Mouse (Mus musculus) stomach, embryonic 14.5 days (tissue): Measurements from ENCODE around the gene Tagln2. TPM values are rescaled to one million over a fixed set of nuclear protein-coding genes. Genes with fewer than 3 reads are reported as not detected.

Experiments
- ATAC-seq: fragments of 200-750 bp; cut with Nextera tagmentation; 2 replicates; pipeline ENCODE4 v1.8.0; 2017; ENCODE audit warnings: low read depth, moderate TSS enrichment; ENCODE audit not compliant: insufficient number of reproducible peaks, insufficient read depth, low FRiP score
- H3K27ac ChIP-seq: fragments of 300-500 bp; sonication (generic); 2 replicates; pipeline ENCODE4 v1.5.1; 2014; ENCODE audit warnings: mild to moderate bottlenecking, low read length, moderate library complexity, mixed read lengths
- H3K27me3 ChIP-seq: fragments of 300-500 bp; sonication (generic); 2 replicates; pipeline ENCODE4 v1.6.1; 2014; ENCODE audit warnings: low read length, control low read depth, mixed read lengths; ENCODE audit not compliant: control insufficient read depth, insufficient read depth
- H3K36me3 ChIP-seq: fragments of 300-500 bp; sonication (generic); 2 replicates; pipeline ENCODE4 v1.6.1; 2014; ENCODE audit warnings: mild to moderate bottlenecking, control low read depth, low read length, moderate library complexity, mixed read lengths; ENCODE audit not compliant: control insufficient read depth, insufficient read depth
- H3K4me1 ChIP-seq: fragments of 300-500 bp; sonication (generic); 2 replicates; pipeline ENCODE4 v1.6.1; 2014; ENCODE audit warnings: low read length, control low read depth, mixed read lengths; ENCODE audit not compliant: control insufficient read depth, insufficient read depth
- H3K4me2 ChIP-seq: fragments of 300-500 bp; sonication (generic); replicated peaks from 2 replicates; pipeline ENCODE4 v1.6.1; 2014; ENCODE audit warnings: low read depth, low read length, control low read depth
- H3K4me3 ChIP-seq: fragments of 300-500 bp; sonication (generic); 2 replicates; pipeline ENCODE4 v1.5.1; 2014; ENCODE audit warnings: low read depth, low read length, control low read depth
- H3K9ac ChIP-seq: fragments of 300-500 bp; sonication (generic); replicated peaks from 2 replicates; pipeline ENCODE4 v1.6.1; 2014; ENCODE audit warnings: low read depth, mild to moderate bottlenecking, control low read depth, low read length, moderate library complexity, mixed read lengths
- H3K9me3 ChIP-seq: fragments of 300-500 bp; sonication (generic); 2 replicates; pipeline ENCODE4 v1.6.1; 2016; ENCODE audit warnings: low read depth, low read length, control low read depth; ENCODE audit not compliant: control insufficient read depth
- WGBS: fragments of 180-500 bp; shearing (Covaris S2); extraction: QIAGEN DNeasy Blood & Tissue Kit; methylation state at CpG from one replicate; pipeline ENCODE4 v1.1.7; 2014; 5-methylcytosine and 5-hydroxymethylcytosine counted together
- polyA plus RNA-seq: library from polyadenylated mRNA; unstranded; fragments of >200 nt; fragmentation: Nextera tagmentation; extraction: Ambion mirVana; gene quantifications from 2 replicates; pipeline ENCODE4 v1.2.1, GENCODE M21; 2014

The Tagln2 gene
- polyA plus RNA-seq, 1 experiment from 2014 or later = 196 TPM

DNA sequence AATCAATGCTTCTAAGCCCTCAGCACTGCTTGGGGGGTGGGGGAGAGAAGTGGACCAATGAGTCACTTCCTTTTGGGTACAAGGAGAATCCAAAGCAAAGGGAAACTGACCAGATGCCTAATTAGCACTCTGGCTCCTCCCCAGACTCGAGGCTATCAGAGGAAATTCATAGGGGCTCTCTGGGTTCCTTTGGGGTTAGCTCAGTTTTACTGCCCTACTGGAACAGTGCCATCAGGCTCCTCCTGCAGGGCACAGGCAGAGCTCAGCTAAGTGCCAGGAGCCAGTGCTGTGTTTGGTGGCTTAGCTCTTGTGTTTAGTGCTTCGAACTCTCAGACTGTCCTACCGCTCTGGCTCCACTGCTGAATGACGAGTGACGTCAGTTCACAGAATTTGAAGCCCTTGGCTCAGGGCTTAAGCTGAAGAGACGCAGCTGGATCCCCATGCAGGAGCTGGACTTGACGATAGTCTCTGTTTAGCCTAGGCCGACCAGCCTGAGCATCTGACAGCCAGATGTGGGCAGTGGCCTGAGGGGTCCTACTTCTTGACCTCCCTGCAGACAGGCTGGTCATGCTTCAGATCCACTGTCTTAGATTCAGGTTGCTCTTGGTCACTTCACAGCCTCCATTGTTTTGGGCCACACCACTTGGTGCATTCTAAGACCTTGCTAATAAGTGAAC lies 30.8 kb downstream of the Tagln2 start:
- no peaks in the 10 kb centered on the region for H3K9me3 ChIP-seq
- peaks cover 18% of the 10 kb centered on the region for H3K4me1 ChIP-seq
- no peaks in the 10 kb centered on the region for H3K27me3 ChIP-seq
- no peaks in the 10 kb centered on the region for H3K36me3 ChIP-seq
- 28% methylated on average over 8 of the region's 8 CpGs for WGBS
- H3K27ac ChIP-seq = no peak overlapping the region; the same call in 1 of the 2 replicates
- no peak; the same call in 1 of the 2 replicates for ATAC-seq
- H3K4me3 ChIP-seq = no peak overlapping the region
- no peak overlapping the region; the same call in 1 of the 2 replicates for H3K4me2 ChIP-seq
- no peak overlapping the region for H3K9ac ChIP-seq

DNA sequence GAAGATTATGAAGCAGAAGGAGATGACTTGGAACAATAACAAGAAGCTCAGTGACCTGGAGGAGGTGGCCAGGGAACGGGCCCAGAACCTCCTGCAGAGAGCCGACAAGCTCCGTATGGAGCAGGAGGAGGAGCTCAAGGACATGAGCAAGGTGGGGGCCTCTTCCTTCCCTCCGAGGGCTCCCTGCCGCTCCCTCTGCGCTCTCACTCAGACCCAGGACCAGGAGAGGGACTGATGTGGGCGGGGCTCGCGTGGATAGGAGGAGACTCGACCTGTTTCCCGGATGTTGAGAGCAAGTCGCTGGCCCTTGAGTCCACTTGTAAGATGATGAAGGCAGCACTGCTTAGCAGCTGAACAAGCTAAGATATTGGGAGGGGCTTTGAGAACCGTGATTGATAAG lies 32.7 kb downstream of the Tagln2 start:
- no peaks in the 10 kb centered on the region for H3K9me3 ChIP-seq
- no peak overlapping the region for H3K27ac ChIP-seq
- H3K4me1 ChIP-seq = peaks cover 18% of the 10 kb centered on the region
- no peaks in the 10 kb centered on the region for H3K36me3 ChIP-seq
- under 1% methylated on average over 13 of the region's 13 CpGs for WGBS
- peak overlapping the region; percentile 37 for H3K4me2 ChIP-seq
- H3K27me3 ChIP-seq = no peaks in the 10 kb centered on the region
- ATAC-seq = peak; percentile 69
- H3K4me3 ChIP-seq = 0 out of 2 replicates have a peak overlapping the region, but pooled peaks have one; percentile 5
- no peak overlapping the region for H3K9ac ChIP-seq

DNA sequence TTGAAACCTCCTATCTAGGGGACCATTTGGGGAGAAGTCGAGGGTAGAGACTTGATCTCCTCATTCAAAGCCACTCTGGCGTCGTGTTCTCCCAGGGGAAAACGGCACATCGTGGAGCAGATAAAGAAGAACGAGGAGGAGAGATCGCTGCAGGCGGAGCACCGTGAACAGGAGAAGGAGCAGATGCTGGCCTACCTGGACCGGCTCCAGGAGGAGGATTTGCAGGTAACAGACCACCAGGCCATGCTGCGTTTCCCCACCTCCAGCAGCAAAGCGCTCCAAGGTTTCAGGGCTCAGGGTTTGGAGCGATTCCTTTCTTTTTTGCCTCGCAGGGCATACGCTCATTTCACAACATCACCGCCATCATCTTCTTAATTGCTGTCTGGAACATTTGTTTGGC lies 35.3 kb downstream of the Tagln2 start:
- Histone ChIP-seq H3K36me3 (no peaks in the 10 kb centered on the region), H3K27ac (no peak overlapping the region), H3K4me2 (no peak overlapping the region), H3K4me3 (no peak overlapping the region), H3K9me3 (no peaks in the 10 kb centered on the region), H3K4me1 (peaks cover 18% of the 10 kb centered on the region), H3K27me3 (no peaks in the 10 kb centered on the region), H3K9ac (no peak overlapping the region)
- 82% methylated on average over 16 of the region's 16 CpGs for WGBS
- ATAC-seq = no peak

GRCm38 (mm10) chr1:172539827-172540226 lies 40.0 kb downstream of the Tagln2 start:
- Histone ChIP-seq H3K4me1 (no peaks in the 10 kb centered on the region), H3K9me3 (no peaks in the 10 kb centered on the region), H3K36me3 (no peaks in the 10 kb centered on the region), H3K4me3 (no peak overlapping the region), H3K27ac (no peak overlapping the region), H3K4me2 (no peak overlapping the region), H3K27me3 (no peaks in the 10 kb centered on the region), H3K9ac (no peak overlapping the region)
- ATAC-seq = no peak
- 65% methylated on average over 6 of the region's 6 CpGs for WGBS

- no peak for ATAC-seq
- H3K4me3 ChIP-seq = no peak overlapping the region
- WGBS = 62% methylated on average over 11 of the region's 11 CpGs
- no peaks in the 10 kb centered on the region for H3K4me1 ChIP-seq
- H3K27me3 ChIP-seq = no peaks in the 10 kb centered on the region
- no peaks in the 10 kb centered on the region for H3K9me3 ChIP-seq
- no peaks in the 10 kb centered on the region for H3K36me3 ChIP-seq
- no peak overlapping the region for H3K27ac ChIP-seq
- H3K9ac ChIP-seq = no peak overlapping the region
- H3K4me2 ChIP-seq = no peak overlapping the region
These were observed 40.5 kb downstream of the Tagln2 start for GRCm38 (mm10) chr1:172540283-172540820.

DNA sequence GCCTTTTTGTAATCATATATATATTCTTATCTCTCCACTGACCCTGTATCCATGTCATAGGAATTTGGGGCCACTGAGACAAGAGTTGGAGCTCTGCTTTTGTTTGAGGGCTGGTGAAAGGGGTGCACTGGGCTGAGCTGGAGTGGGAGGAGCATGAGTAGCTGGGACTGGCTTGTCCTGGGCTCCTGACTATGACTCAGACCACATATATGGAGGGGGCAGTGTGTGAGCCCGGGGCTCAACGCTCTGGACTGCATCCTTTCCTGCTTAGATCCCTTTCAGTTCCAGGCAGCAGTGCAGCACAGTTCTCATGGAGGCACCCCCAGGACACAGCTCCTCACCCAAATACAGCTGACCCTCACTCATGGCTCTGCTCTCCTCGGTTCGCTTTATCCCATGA lies 46.2 kb downstream of the Tagln2 start:
- Histone ChIP-seq H3K4me1 (0 out of 2 replicates have a peak, but pooled peaks cover 5% of the 10 kb centered on the region), H3K36me3 (no peaks in the 10 kb centered on the region), H3K9ac (no peak overlapping the region), H3K4me3 (no peak overlapping the region), H3K27ac (no peak overlapping the region), H3K27me3 (no peaks in the 10 kb centered on the region), H3K4me2 (no peak overlapping the region), H3K9me3 (no peaks in the 10 kb centered on the region)
- ATAC-seq = no peak
- WGBS = 88% methylated on average over 4 of the region's 4 CpGs

- no peak for ATAC-seq
- no peaks in the 10 kb centered on the region for H3K36me3 ChIP-seq
- H3K27ac ChIP-seq = no peak overlapping the region
- no peak overlapping the region for H3K4me3 ChIP-seq
- H3K27me3 ChIP-seq = no peaks in the 10 kb centered on the region
- no peaks in the 10 kb centered on the region for H3K9me3 ChIP-seq
- H3K4me2 ChIP-seq = no peak overlapping the region
- peaks cover 5% of the 10 kb centered on the region; the same call in 1 of the 2 replicates for H3K4me1 ChIP-seq
- H3K9ac ChIP-seq = no peak overlapping the region
- WGBS = 41% methylated on average over 7 of the region's 7 CpGs
These were observed 48.7 kb downstream of the Tagln2 start for GRCm38 (mm10) chr1:172548501-172548900.

- Histone ChIP-seq H3K4me1 (peaks cover 5% of the 10 kb centered on the region; the same call in 1 of the 2 replicates), H3K9ac (no peak overlapping the region), H3K27me3 (no peaks in the 10 kb centered on the region), H3K27ac (no peak overlapping the region), H3K9me3 (no peaks in the 10 kb centered on the region), H3K36me3 (no peaks in the 10 kb centered on the region), H3K4me2 (peak overlapping the region; percentile 66), H3K4me3 (peak overlapping the region; percentile 43; the same call in 1 of the 2 replicates)
- ATAC-seq = no peak
- 13% methylated on average over 2 of the region's 2 CpGs for WGBS
These were observed 49.5 kb downstream of the Tagln2 start for GRCm38 (mm10) chr1:172549314-172549713.
